22 mouse cellular contexts compared by ENCODE assay signal in genomic region chr1:139122626-139123025, GRCm38 (mm10).
A peak's percentile ranks its signal among the peaks of the same experiment; 100 is the strongest.
DNase-seq lines count a peak whose midpoint lies in the region; TF ChIP-seq lines count a peak whose summit lies in the region.
"Had no signal": no experiment of that assay in that cellular context is flagged by ENCODE, and none has a peak within 500 bp of the region (broad histone marks: within the 10 kb centered on the region; RNA-seq: fewer than 3 reads in every experiment).

No protein-coding gene starts in this region.

- H3K4me3 ChIP-seq in E14TG2a.4 (replicated peaks; ENCODE audit: low read length) (peak overlapping the region; percentile 57), ES-Bruce4 (ENCODE audit: low read depth, low read length) (peak overlapping the region; percentile 43), ES-E14 (ENCODE audit: insufficient read depth in 1 of 2, low read depth in 1 of 2, low read length in 2 of 2, poor library complexity in 1 of 2, severe bottlenecking in 1 of 2) (peak overlapping the region; percentile 56 to 61; a peak in 3 of 4 replicates)
- H3K4me3 ChIP-seq: embryonic facial prominence, embryonic 13.5 days; embryonic facial prominence, embryonic 15.5 days; erythroblast, embryonic 14.5 days; forebrain, embryonic 10.5 days; forebrain, embryonic 12.5 days had no signal

- TF ChIP-seq CTCF in E14TG2a.4 (conservative IDR thresholded peaks at IDR 0.05; ENCODE audit: low read length) (no peak), ES-Bruce4 (IDR thresholded peaks at IDR 0.05; ENCODE audit: low read depth, low read length) (no peak)

- TF ChIP-seq EP300 in ES-Bruce4 (IDR thresholded peaks at IDR 0.05; ENCODE audit: insufficient read depth, low read depth, low read length), result no peak

- DNase-seq in ES-E14 (ENCODE audit: low read depth, low spot score) (peak; percentile 31), WW6 (ENCODE audit: low read depth, low spot score) (peak; percentile 24)
- no peak for DNase-seq in left cerebral cortex, postnatal 4 days
- DNase-seq in cerebellum, adult 8-10 months, result no peak
- no peak for DNase-seq in gastrocnemius, adult 18-20 months (ENCODE audit: low spot score)
- no peak for DNase-seq in layer of hippocampus, adult 18-20 months (ENCODE audit: low spot score in 2 of 2)
- DNase-seq: adrenal gland, adult 8-10 months; adrenal gland, postnatal 14 days; adrenal gland, postnatal 36 days; cerebellum, adult 11-12 months; cerebellum, adult 2 months; cerebellum, adult 9-11 months; cerebellum, postnatal 14 days; cerebellum, postnatal 36 days; embryo, embryonic 11 days had no signal

- H3K4me1 ChIP-seq in E14TG2a.4 (replicated peaks; ENCODE audit: low read depth, low read length), result no peaks in the 10 kb centered on the region
- no peaks in the 10 kb centered on the region for H3K4me1 ChIP-seq in ES-Bruce4 (ENCODE audit: control insufficient read depth, insufficient read depth, low read length)
- H3K4me1 ChIP-seq in ES-E14 (ENCODE audit: control insufficient read depth in 2 of 2, insufficient read depth in 2 of 2, low read length in 2 of 2, poor library complexity in 1 of 2), result no peaks in the 10 kb centered on the region
- H3K4me1 ChIP-seq: embryonic facial prominence, embryonic 13.5 days; embryonic facial prominence, embryonic 15.5 days; forebrain, embryonic 10.5 days; forebrain, embryonic 12.5 days had no signal

- intact Hi-C loops in left cerebral cortex, postnatal 4 days (cut with DNase I), result no loop called here

- H3K27ac ChIP-seq in ES-Bruce4 (ENCODE audit: insufficient read depth, low read length) (no peak overlapping the region), ES-E14 (ENCODE audit: insufficient read depth, low read depth, low read length, poor library complexity, severe bottlenecking) (no peak overlapping the region)
- H3K27ac ChIP-seq: embryonic facial prominence, embryonic 13.5 days; embryonic facial prominence, embryonic 15.5 days; forebrain, embryonic 10.5 days; forebrain, embryonic 12.5 days had no signal

- TF ChIP-seq POLR2A in ES-Bruce4 (IDR thresholded peaks at IDR 0.05; ENCODE audit: insufficient read depth, low read length), result no peak

- H3K9me3 ChIP-seq in E14TG2a.4 (ENCODE audit: low read length) (no peaks in the 10 kb centered on the region), ES-Bruce4 (replicated peaks; ENCODE audit: control insufficient read depth, insufficient read depth, low read length, poor library complexity, severe bottlenecking) (no peaks in the 10 kb centered on the region), ES-E14 (ENCODE audit: control insufficient read depth, insufficient read depth, low read depth, low read length) (no peaks in the 10 kb centered on the region)
- H3K9me3 ChIP-seq: embryonic facial prominence, embryonic 13.5 days; embryonic facial prominence, embryonic 15.5 days; forebrain, embryonic 10.5 days; forebrain, embryonic 12.5 days had no signal

- no peaks in the 10 kb centered on the region for H3K27me3 ChIP-seq in E14TG2a.4 (ENCODE audit: insufficient read depth, low read length)
- H3K27me3 ChIP-seq in ES-Bruce4 (ENCODE audit: control insufficient read depth, insufficient read depth, low read length, poor library complexity, severe bottlenecking), result no peaks in the 10 kb centered on the region
- H3K27me3 ChIP-seq: embryonic facial prominence, embryonic 13.5 days; embryonic facial prominence, embryonic 15.5 days; forebrain, embryonic 12.5 days had no signal

- H3K36me3 ChIP-seq in E14TG2a.4 (ENCODE audit: insufficient read depth, low read length), result no peaks in the 10 kb centered on the region
- H3K36me3 ChIP-seq in ES-Bruce4 (ENCODE audit: control insufficient read depth, insufficient read depth, low read length, poor library complexity, severe bottlenecking), result no peaks in the 10 kb centered on the region
- no peaks in the 10 kb centered on the region for H3K36me3 ChIP-seq in ES-E14 (ENCODE audit: control insufficient read depth, insufficient read depth, low read length, poor library complexity, severe bottlenecking)
- H3K36me3 ChIP-seq: embryonic facial prominence, embryonic 13.5 days; embryonic facial prominence, embryonic 15.5 days had no signal

- in situ Hi-C loops in ES-E14 (cut with MboI; ENCODE audit: low sequenced_read_pairs in 2 of 2, unreplicated experiment in 2 of 2), result no loop called here

- H3K9ac ChIP-seq in ES-Bruce4 (ENCODE audit: low read depth, poor library complexity, severe bottlenecking), result no peak overlapping the region
- H3K9ac ChIP-seq in ES-E14 (ENCODE audit: insufficient read depth, low read depth, low read length, poor library complexity, severe bottlenecking), result peak overlapping the region; percentile 68
- H3K9ac ChIP-seq: embryonic facial prominence, embryonic 13.5 days; embryonic facial prominence, embryonic 15.5 days; forebrain, embryonic 12.5 days had no signal

TF ChIP-seq in ES-E14, 5 proteins besides CTCF, POLR2A, EP300 and RAD21:
- TF ChIP-seq ZNF384 (IDR thresholded peaks at IDR 0.05; ENCODE audit: low read depth, low read length) (no peak), CHD2 (IDR thresholded peaks at IDR 0.05; ENCODE audit: low read depth, low read length) (no peak), MAFK (IDR thresholded peaks at IDR 0.05; ENCODE audit: insufficient read depth, low read depth, low read length) (no peak), HCFC1 (IDR thresholded peaks at IDR 0.05; ENCODE audit: borderline replicate concordance, insufficient read depth, low read length) (no peak), ZC3H11A (IDR thresholded peaks at IDR 0.05; ENCODE audit: borderline replicate concordance, low read depth, low read length) (no peak)

Comparison
In these comparisons a context has a peak if more than half of its experiments do, and no peak if none do; other contexts are left out.
1. DNase-seq: peak in ES-E14 (single experiment) and WW6 (single experiment); none in left cerebral cortex, postnatal 4 days (single experiment), cerebellum, adult 8-10 months (single experiment), gastrocnemius, adult 18-20 months (single experiment) and layer of hippocampus, adult 18-20 months (0 of 2).
2. Peak in every context shown above with its lines, with median percentiles within 50 percentile points of each other: H3K4me3 ChIP-seq.